Mouse (Mus musculus) heart, adult 11 months (tissue): ENCODE measurements around the gene Ctcfl.

Experiments used
- DNase-seq: peaks from one replicate; pipeline ENCODE4 v3.0.0; 2022

Ctcfl gene

DNA sequence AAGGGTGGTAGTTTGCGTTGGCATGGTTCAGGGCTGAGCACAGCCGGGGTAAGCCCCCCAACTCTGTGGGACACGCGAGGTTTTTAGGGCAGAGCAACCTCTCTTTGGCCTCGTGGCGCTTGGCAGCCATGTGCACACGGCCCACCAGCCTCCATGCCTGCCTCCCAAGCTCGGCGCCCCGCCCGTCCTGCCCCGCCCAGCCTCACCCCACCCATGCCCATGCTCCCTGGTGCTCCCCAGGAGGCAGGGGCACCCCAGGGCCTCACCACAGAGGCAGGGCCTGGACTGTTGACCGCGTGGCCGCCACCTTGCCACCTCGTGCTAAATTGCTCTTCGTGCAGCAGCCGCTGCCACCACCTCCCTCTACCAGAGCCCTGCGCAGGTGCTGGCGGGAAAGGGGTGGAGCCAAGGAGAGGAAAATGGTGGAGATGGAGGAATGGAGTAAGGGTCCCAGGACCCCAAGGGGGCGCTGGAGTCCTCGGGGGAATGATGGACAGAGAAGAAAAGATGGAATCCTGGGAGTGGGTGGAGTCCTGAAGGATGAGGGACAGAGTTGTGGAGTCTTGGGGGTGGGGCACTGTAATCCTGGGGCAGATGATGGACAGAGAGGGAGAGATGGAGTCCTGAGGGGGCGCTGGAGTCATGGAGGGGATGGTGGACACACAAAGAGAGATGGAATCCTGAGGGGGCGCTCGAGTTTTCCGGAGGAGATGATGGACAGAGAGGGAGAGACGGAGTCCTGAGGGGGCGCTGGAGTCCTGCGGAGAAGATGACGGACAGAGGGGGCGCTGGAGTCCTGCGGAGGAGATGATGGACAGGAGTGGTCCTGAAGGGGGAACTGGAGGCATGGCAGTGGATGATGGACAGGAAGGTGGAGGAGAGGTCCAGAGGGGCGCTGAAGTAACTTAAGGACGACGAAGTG lies at the start of gene Ctcfl:
Ctcfl (minus strand) TSS at position 503 of the 922 bp plus-strand sequence.
- no peak for DNase-seq

DNA sequence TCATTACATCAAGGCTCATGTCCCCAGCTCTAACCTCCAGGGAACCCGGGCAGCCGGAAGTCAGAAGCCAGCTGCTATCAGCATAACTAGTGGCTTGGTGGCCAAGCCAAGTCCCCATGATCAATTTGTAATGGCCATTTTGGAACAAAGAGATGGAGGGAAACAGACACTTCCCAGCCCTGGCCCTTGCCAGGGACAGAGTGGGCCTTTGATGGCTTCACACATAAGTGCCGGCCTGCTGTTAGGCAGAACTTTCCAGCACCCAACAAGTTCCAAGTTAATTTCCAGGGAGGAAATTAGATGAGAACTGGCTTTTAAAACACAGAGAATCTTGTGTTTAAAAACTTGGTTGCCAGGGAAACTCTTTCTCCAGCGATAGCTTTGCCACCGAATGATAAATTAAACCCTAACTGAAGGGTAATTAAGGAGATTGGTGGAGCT lies 49.1 kb upstream of the Ctcfl start:
- peak; percentile 98 for DNase-seq

DNA sequence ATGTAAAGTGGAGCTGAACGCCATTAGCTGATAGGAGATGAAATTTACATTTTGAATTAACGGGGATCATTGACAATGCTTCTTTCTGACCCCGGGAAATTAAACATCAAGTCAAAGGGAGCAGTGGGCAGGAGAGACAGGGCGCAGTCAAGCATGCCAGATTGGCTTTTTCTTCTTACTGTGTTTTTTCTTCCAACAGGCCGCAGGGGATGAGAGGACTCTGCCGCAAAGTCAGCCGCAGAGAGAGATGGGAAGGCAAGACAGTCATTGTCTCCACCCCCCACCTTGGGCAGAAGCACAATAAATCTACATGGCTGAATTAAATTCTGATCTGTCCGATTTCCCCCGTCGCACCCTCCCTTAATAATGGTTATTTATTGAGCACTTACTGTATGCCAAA lies 46.0 kb upstream of the Ctcfl start:
- DNase-seq: no peak

DNA sequence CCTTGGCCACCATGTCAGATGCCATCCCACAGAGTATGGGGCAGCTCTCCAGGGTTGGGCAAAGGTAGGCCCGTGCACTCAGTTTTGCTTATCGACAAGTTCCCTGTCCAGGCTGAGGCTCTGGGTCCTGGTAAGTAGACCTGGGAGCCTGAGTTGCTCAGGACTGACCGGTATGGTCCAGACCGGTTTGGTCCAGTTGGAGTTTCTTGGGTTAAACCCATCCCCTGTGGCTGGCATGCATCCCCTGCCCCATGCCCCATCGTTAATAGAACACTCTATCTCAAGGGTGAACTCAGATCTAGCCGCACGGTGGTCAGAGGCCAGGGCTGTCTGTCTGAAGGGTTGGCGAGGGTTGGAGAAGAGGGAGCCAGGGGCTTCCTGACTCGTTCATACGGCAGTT lies 45.6 kb upstream of the Ctcfl start:
- no peak for DNase-seq

DNA sequence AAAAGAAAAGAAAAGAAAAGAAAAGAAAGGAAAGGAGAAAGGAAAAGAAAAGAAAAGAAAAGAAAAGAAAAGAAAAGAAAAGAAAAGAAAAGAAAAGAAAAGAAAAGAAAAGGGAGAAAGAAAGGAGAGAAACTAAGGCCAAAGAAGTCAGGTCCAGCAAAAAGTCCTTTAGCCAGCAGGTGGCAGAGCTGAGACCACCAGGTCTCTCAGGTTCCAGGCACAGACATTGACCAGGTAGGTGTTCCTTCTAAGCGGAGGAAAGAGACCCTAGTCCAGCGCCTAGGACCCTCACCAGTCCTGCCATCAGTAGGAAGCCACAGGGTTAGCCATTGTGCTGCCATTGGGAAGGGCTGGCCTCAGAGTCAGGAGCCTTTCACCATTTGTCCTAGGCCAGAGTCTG lies 45.0 kb upstream of the Ctcfl start:
- no peak for DNase-seq

DNA sequence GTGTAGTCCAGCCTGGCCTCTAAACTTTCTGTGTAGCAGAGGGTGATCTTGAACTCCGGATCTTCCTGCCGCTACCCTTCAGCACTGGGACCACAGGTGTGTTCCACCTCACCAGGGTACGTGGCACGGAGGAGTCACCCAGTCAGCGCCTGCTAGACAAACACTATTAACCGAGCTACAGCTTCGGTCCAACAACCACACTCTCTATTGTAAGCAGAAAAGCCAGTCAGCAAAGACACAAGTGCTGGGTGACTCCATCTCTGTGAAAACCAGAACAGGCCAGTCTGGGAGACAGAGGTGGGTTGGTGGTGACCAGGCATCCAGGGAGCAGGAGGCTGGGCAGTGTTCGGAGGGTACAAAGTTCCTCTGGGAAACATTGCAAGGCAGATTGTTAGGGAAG lies 44.1 kb upstream of the Ctcfl start:
- no peak for DNase-seq

DNA sequence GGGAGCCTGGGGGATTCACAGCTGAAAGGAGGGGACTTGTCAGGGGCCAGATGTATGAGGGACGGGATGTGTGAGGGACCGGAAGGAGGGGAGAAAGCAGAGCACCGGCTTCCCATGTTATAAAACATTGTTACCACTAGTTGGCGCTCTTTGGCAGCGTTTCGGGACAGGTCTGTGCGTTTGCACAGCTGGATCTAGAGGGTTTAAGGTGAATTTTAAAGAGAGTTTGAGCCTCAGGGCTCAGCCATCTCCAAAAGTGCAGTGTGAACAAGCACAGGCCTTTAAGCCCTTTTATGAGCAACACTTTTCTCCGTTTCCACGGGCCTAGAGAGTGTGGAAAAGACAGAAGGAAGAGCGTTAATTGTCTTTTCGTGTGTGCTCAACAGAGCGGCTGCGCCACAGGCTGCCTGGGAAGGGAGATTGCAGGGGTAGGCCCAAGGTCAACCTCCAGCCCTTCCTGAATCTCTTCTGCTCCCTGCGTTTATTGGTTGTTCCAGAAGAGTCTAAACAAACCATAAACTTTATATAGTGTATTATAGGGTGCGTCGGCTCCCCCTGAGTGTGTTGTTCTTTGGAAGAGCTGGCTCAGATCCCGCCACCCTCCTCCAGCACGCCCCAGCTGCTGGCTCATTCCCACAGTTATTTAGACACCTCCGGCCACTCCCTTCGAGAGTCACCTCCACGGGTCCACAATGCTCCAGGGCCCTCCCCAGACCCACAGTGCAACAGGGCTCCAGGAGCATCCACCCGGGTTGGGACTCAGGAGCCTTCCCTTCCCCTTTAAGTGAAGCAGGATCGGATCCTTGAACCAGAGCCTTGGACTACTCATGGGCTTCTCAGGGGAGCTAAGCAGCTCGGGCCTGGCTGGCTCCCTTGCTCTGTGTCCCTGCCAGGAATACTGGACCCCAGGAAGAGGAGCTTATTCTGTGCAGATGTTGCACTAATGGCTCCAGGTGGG lies 40.3 kb upstream of the Ctcfl start:
- no peak for DNase-seq

DNA sequence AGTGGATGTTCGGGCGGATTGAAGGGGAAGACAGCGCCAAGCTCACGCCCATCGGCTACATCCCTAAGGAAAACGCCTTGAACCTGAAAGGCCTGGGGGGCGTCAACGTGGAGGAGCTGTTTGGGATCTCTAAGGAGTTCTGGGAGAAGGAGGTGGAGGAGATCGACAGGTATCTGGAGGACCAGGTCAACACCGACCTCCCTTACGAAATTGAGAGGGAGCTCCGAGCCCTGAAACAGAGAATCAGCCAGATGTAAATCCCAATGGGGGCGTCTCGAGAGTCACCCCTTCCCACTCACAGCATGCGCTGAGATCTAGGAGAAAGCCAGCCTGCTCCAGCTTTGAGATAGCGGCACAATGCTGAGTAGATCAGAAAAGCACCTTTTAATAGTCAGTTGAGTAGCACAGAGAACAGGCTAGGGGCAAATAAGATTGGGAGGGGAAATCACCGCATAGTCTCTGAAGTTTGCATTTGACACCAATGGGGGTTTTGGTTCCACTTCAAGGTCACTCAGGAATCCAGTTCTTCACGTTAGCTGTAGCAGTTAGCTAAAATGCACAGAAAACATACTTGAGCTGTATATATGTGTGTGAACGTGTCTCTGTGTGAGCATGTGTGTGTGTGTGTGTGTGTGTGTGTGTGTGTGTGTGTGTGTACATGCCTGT lies 39.2 kb upstream of the Ctcfl start:
- no peak for DNase-seq

DNA sequence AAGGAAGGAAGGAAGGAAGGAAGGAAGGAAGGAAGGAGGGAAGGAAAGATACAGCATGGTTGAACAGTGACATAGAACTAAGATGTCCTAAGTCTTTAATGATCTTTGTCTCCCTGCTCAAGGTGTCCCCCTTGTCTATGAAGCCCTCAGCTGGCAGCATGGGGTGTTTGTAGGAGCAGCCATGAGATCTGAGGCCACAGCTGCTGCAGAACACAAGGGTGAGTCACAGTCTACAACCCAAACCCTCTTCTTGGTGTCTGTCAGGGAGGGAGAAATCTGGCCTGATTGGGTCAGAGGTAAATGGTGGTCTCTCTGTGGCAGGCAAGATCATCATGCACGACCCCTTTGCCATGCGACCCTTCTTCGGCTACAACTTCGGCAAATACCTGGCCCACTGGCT lies 38.5 kb upstream of the Ctcfl start:
- DNase-seq: no peak

DNA sequence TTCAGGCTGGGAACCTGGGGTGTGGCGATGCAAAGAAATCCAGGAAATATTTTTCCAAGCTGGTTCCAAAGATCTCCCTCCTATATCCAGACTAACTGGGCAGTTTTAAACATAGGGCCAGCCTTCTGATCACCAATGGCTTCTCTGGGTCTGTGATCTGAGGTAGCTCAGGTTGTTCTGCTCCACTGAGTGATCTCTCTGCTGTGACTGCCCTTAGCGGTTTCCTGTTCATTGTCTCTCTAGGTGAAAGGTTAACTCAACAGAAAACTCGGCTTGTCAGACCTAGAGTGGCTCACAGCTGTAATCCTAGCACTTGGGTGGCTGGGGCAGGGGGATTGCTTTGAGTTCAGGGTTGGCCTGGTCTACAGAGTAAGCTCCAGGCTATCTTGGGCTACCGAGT lies 38.1 kb upstream of the Ctcfl start:
- no peak for DNase-seq

DNA sequence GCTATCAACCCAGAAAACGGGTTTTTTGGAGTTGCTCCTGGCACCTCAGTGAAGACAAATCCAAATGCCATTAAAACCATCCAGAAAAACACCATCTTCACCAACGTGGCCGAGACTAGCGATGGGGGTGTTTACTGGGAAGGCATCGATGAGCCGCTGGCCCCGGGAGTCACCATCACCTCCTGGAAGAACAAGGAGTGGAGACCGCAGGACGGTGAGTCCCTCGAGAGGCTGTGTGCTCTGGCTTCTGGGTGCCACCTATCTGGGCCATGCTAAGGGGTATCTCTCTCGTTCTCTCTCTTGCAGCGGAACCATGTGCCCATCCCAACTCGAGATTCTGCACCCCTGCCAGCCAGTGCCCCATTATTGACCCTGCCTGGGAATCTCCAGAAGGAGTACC lies 37.6 kb upstream of the Ctcfl start:
- DNase-seq: no peak

DNA sequence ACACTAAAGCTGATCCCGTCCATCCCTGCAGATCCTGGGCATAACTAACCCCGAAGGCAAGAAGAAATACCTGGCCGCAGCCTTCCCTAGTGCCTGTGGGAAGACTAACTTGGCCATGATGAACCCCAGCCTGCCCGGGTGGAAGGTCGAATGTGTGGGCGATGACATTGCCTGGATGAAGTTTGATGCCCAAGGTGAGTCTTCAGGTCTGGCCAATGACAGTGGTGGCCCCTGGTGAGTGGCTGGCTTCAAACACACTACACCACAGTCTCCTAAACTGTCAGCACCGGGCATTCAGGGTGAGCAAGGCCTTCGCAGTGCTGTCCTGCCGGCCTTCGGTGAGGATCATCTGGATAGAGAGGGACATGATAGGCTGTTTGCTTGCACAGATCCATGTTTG lies 36.6 kb upstream of the Ctcfl start:
- DNase-seq: no peak

DNA sequence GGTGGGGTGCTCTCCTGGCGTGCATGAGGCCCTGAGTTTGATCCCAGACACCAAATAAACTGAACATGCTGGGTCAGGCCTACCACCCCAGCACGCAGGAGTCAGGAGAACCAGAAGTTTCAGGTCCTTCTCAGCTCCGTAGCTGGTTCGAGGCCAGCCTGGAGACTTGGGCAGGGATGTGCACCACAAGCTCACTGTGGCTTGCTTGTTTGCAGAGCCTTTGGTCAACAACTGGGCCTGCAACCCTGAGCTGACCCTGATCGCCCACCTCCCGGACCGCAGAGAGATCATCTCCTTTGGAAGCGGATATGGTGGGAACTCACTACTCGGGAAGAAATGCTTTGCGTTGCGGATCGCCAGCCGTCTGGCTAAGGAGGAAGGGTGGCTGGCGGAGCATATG lies 35.6 kb upstream of the Ctcfl start:
- DNase-seq: no peak

DNA sequence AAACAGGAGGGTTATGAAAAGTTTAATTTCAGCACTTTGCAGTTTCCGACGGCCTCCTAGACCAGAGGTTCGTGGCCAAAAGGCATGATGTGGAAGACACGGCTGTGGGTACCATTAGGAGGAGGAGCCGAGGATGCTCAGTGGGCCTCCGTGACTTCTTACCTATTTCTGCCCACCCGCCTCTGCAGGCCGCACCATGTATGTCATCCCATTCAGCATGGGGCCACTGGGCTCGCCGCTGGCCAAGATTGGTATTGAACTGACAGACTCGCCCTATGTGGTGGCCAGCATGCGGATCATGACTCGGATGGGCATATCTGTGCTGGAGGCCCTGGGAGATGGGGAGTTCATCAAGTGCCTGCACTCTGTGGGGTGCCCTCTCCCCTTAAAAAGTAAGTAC lies 35.2 kb upstream of the Ctcfl start:
- DNase-seq: no peak

DNA sequence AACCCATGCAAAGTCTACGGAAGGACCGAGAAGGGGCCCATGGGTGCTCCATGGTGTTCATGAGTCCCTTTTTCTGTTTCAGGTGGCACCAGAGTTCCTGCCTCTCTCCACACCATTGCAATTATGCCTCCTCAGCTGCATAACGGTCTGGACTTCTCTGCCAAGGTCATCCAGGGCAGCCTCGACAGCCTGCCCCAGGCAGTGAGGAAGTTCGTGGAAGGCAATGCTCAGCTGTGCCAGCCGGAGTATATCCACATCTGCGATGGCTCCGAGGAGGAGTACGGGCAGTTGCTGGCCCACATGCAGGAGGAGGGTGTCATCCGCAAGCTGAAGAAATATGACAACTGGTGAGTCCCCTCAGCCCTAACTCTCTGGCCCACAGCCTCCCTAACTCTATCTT lies 33.9 kb upstream of the Ctcfl start:
- no peak for DNase-seq

DNA sequence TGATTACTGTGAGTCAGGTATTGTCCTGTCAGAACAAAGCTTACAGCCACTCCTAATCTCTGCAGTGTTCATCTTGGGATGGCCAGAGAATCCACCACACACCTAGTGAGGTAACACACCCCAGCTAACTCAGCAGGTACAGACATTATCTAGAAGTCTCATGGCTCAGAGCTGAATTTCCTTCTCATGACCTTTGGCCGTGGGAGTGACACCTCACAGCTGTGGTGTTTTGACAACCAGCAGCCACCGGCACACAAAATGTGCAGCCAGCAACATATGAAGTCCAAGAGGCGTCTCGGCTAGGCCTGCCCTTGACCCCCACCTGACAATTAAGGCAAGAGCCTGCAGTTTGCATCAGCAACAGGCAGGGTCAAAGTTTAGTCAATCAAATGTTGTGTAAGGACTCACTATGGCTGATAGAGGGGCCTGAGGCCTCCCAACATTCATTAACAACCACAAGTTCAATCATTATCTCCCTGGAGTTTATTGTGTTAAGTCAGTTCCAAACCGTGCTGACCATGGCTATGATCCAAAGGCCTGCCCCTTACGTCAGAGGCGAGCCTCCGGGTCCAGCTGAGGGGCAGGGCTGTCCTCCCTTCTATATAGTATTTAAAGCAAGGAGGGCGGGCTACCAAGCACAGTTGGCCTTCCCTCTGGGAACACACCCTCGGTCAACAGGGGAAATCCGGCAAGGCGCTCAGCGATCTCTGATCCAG lies 33.3 kb upstream of the Ctcfl start, which contains the start of gene Pck1:
Pck1 (plus strand) TSS at position 613 of the 716 bp plus-strand sequence.
- DNase-seq: no peak

DNA sequence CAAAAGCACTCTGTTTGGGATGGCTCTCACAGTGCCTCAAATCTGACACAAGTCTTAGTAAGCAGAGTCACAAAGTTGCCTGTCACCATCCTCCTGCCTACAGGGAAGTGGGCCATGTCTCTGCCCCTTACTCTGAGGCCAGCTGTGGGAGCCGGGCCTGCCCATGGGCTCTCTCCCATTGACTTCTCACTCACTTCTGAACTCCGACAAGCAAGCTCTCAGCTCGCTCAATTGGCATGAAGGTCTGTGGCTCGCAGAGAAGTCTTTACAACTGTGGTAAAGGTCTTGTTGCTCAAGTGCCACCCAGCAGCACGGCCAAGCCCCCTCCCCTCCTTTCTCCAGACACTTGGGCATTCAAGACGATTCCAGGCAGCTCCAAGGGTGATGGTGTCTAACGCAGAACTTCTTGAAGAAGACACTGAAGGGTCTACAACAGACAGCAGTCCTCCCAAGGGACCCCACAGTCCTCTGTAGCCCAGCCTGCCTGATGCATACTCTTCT lies 32.5 kb upstream of the Ctcfl start:
- DNase-seq: no peak

DNA sequence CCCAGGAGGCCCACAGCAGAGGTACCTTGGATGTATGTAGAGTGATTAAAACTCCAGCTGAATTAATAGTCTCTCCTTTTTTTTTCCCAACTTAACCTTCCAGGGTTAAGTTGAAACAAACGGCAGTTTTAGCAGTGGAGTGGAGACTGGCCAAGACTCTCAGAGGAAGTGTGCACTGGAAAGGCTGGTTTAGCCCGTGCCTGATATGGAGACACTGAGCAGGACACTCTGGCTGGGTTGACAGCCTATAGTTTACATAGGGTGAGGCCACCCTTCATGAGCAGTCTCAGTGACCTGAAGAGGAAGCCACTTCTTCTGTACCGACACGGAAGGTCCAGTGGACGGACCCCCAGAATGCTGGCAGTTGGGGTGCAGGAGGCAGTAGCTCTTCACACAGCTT lies 32.0 kb upstream of the Ctcfl start:
- no peak for DNase-seq

DNA sequence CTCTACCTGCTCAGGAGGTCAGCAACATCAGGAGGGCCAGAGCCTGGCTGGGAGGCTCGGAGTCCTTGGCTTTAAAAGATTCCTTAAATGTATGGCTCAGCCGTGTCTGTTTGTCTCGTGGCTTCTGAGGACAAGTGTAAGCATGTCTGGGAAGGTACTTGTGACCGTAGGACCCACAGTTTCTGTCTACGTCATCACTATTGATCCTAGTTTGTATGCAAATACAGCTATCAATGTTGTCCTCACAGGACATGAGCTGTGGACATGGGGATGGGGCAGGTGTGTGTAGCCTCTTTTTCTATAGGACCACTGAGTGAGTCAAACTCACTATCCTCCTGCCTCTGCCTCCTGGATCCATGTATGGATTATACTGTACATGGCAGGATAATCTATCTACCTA lies 28.7 kb upstream of the Ctcfl start:
- no peak for DNase-seq

DNA sequence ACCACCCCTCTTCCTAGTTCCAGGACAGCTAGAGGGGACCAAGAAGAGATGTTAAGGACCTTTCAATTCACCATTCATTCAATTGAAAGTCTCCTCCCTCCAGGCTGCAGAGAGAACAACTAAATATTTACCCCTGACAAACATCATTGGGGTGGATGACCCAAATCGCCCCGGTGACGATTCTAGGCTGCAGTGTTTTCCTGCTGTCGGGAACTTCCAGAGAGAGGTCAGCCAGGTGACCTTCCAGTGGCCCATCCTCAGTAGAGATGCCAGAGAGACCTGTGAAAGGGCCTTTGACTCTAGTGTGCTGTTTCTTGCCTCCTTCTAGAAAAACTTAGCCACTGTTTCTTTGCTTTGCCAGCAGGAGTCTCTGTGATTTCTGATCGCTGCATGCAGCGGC lies 27.4 kb upstream of the Ctcfl start:
- no peak for DNase-seq

DNA sequence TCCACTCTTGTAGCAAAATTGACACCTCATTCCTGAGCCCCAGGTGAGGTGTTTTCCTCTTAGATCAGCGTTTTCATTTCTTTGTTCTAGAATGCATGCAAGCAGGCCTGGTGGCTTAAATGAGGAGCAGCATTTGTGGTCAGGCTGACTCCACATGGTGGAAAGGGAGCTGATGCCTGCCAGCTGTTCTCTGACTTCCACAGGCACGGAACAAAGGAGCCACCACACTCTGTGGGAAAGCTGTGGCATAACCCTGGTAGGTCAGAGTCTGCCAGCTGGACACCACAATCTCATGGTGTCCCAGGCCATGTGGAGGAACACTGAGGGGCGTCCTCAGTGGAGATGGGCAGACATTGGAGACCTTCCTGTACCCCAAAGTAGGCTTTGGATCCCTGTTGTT lies 26.5 kb upstream of the Ctcfl start:
- DNase-seq: no peak

DNA sequence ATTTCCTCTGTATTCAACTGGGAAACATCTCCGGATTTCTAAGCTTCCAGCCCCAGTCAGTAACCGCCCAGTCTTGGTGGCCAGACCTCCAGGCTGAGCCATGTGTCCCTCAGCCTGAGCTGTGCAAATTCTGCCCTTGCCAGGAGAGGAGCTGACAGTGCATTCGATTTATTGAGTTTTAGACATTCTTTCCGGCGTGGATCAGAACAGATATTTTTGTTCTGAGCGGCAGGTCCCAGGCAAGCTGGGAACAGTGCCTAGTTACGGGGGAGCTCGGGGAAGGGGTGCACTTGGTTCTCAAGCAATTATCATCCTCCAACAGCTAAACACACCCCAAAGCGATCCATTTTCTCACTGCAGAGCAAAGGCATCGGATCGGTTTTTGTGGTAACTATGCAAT lies 24.3 kb upstream of the Ctcfl start:
- DNase-seq: no peak
